Mouse (Mus musculus) liver, postnatal 0 days (tissue): Measurements from ENCODE around the gene Xpo4.

Experiments
- CTCF ChIP-seq: sonication (generic); IDR thresholded peaks from 2 replicates; pipeline ENCODE4 v1.5.1; 2016; ENCODE audit warnings: antibody characterized with exemption, low read depth
- EP300 ChIP-seq: IDR thresholded peaks from 2 replicates; pipeline ENCODE4 v1.6.1; 2016; ENCODE audit warnings: antibody characterized with exemption, low read depth, mild to moderate bottlenecking

- no peak for TF ChIP-seq EP300
- TF ChIP-seq CTCF = no peak
These were observed 88.7 kb downstream of the Xpo4 start for GRCm38 (mm10) chr14:57576364-57577060.
